In the genomic region with DNA sequence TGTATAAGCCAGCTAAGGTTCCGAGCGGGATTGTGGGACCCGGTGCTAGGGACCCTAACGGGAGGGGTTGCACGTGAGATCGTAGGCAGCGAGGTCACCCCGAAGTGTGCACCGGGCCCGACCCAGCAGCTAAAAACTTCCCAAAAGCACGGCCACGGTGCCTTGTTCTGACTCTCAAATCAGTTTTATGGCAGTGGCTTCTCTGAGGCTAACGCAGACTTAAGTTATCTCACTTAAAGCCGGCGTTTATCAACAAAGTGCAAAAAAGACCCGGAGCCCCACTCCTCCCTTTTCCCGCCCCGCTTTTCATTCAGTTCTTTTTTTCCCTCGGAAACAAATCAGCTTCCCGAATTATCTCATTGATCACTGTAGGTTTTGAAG, we compare ENCODE assay signal across 8 mouse cellular contexts. TPM values are rescaled to one million over a fixed set of nuclear protein-coding genes. Genes with fewer than 3 reads are reported as not detected.
DNase-seq lines count a peak whose midpoint lies in the region; ATAC-seq lines count a peak whose summit lies in the region.

No protein-coding gene starts in this region.

- H3K4me2 ChIP-seq in lung, embryonic 15.5 days, result peak overlapping the region; percentile 80
- peak overlapping the region; percentile 65 for H3K4me2 ChIP-seq in embryonic facial prominence, embryonic 12.5 days (replicated peaks)
- peak overlapping the region; percentile 78 for H3K4me2 ChIP-seq in neural tube, embryonic 15.5 days

- no peaks in the 10 kb centered on the region for H3K9me3 ChIP-seq in lung, embryonic 15.5 days
- H3K9me3 ChIP-seq in embryonic facial prominence, embryonic 12.5 days, result no peaks in the 10 kb centered on the region
- no peaks in the 10 kb centered on the region for H3K9me3 ChIP-seq in limb, embryonic 10.5 days (replicated peaks)
- H3K9me3 ChIP-seq in neural tube, embryonic 15.5 days (replicated peaks), result no peaks in the 10 kb centered on the region

- DNase-seq in lung, postnatal 10 days, result no peak
- no peak for DNase-seq in limb, embryonic 10.5 days (ENCODE audit: low spot score)
- DNase-seq in right cerebral cortex, postnatal 4 days, result no peak
- DNase-seq in frontal cortex, postnatal 10 days (ENCODE audit: low spot score in 2 of 2), result no peak
- no peak for DNase-seq in natural killer cell, adult 2 months (ENCODE audit: low spot score in 2 of 2)

- H3K27me3 ChIP-seq in lung, embryonic 15.5 days, result no peaks in the 10 kb centered on the region
- no peaks in the 10 kb centered on the region for H3K27me3 ChIP-seq in embryonic facial prominence, embryonic 12.5 days
- H3K27me3 ChIP-seq in limb, embryonic 10.5 days (ENCODE audit: low read depth, poor library complexity, severe bottlenecking), result no peaks in the 10 kb centered on the region
- no peaks in the 10 kb centered on the region for H3K27me3 ChIP-seq in neural tube, embryonic 15.5 days (replicated peaks)

- H3K4me1 ChIP-seq in lung, embryonic 15.5 days, result peaks cover 19% of the 10 kb centered on the region
- peaks cover 25% of the 10 kb centered on the region for H3K4me1 ChIP-seq in embryonic facial prominence, embryonic 12.5 days
- peaks cover 35% of the 10 kb centered on the region for H3K4me1 ChIP-seq in limb, embryonic 10.5 days
- peaks cover 41% of the 10 kb centered on the region for H3K4me1 ChIP-seq in neural tube, embryonic 15.5 days

- peak overlapping the region; percentile 62 for H3K27ac ChIP-seq in lung, embryonic 15.5 days
- peak overlapping the region; percentile 81 for H3K27ac ChIP-seq in embryonic facial prominence, embryonic 12.5 days
- peak overlapping the region; percentile 90 for H3K27ac ChIP-seq in limb, embryonic 10.5 days
- peak overlapping the region; percentile 90 for H3K27ac ChIP-seq in neural tube, embryonic 15.5 days (replicated peaks)

- ATAC-seq in lung, embryonic 15.5 days (ENCODE audit: borderline replicate concordance, extremely low read depth, low FRiP score, low TSS enrichment), result no peak
- ATAC-seq in embryonic facial prominence, embryonic 12.5 days (ENCODE audit: insufficient number of reproducible peaks, insufficient read depth, low FRiP score, low TSS enrichment), result no peak
- ATAC-seq in neural tube, embryonic 15.5 days (ENCODE audit: low FRiP score), result no peak; the same call in 1 of the 2 replicates

- H3K36me3 ChIP-seq in lung, embryonic 15.5 days, result no peaks in the 10 kb centered on the region
- H3K36me3 ChIP-seq in embryonic facial prominence, embryonic 12.5 days, result no peaks in the 10 kb centered on the region
- peaks cover 18% of the 10 kb centered on the region for H3K36me3 ChIP-seq in limb, embryonic 10.5 days
- no peaks in the 10 kb centered on the region for H3K36me3 ChIP-seq in neural tube, embryonic 15.5 days

- peak overlapping the region; percentile 69 for H3K4me3 ChIP-seq in lung, embryonic 15.5 days
- peak overlapping the region; percentile 78 for H3K4me3 ChIP-seq in embryonic facial prominence, embryonic 12.5 days
- peak overlapping the region; percentile 84 for H3K4me3 ChIP-seq in limb, embryonic 10.5 days
- peak overlapping the region; percentile 83 for H3K4me3 ChIP-seq in neural tube, embryonic 15.5 days (replicated peaks)

- under 1% methylated on average over 20 of the region's 20 CpGs for WGBS in lung, embryonic 15.5 days
- under 1% methylated on average over 20 of the region's 20 CpGs for WGBS in embryonic facial prominence, embryonic 12.5 days
- under 1% methylated on average over 20 of the region's 20 CpGs for WGBS in limb, embryonic 10.5 days
- WGBS in neural tube, embryonic 15.5 days, result under 1% methylated on average over 20 of the region's 20 CpGs

- peak overlapping the region; percentile 65 for H3K9ac ChIP-seq in lung, embryonic 15.5 days
- peak overlapping the region; percentile 80 for H3K9ac ChIP-seq in embryonic facial prominence, embryonic 12.5 days
- H3K9ac ChIP-seq in neural tube, embryonic 15.5 days (replicated peaks), result peak overlapping the region; percentile 74

RNA-seq across cellular contexts. Expression of a gene that starts 0.5 kb away (rescaled TPM):
- 29.0 and 32.2 TPM in 2 replicates for polyA plus RNA-seq in lung, embryonic 15.5 days (2015; fragmentation: Nextera tagmentation; extraction: Ambion mirVana)
- 50.0 and 54.1 TPM in 2 replicates for polyA plus RNA-seq in embryonic facial prominence, embryonic 12.5 days (2016; fragmentation: Nextera tagmentation; extraction: Ambion mirVana)
- 44.6 and 45.6 TPM in 2 replicates for polyA plus RNA-seq in limb, embryonic 10.5 days (2016; fragmentation: Nextera tagmentation; extraction: Ambion mirVana)
- polyA plus RNA-seq in neural tube, embryonic 15.5 days (2015; fragmentation: Nextera tagmentation; extraction: Ambion mirVana), result 26.2 and 30.7 TPM in 2 replicates

RNA-seq across cellular contexts. Expression of a gene that starts 20.9 kb away (rescaled TPM):
- 0.20 TPM in 1 of 2 replicates, not detected in the other for polyA plus RNA-seq in lung, embryonic 15.5 days (2015; fragmentation: Nextera tagmentation; extraction: Ambion mirVana)
- 0.24 and 0.51 TPM in 2 replicates for polyA plus RNA-seq in embryonic facial prominence, embryonic 12.5 days (2016; fragmentation: Nextera tagmentation; extraction: Ambion mirVana)
- not detected in 2 replicates for polyA plus RNA-seq in limb, embryonic 10.5 days (2016; fragmentation: Nextera tagmentation; extraction: Ambion mirVana)
- 1.6 and 1.8 TPM in 2 replicates for polyA plus RNA-seq in neural tube, embryonic 15.5 days (2015; fragmentation: Nextera tagmentation; extraction: Ambion mirVana)
